Mouse (Mus musculus): ENCODE data around the gene Uvrag.

DNA sequence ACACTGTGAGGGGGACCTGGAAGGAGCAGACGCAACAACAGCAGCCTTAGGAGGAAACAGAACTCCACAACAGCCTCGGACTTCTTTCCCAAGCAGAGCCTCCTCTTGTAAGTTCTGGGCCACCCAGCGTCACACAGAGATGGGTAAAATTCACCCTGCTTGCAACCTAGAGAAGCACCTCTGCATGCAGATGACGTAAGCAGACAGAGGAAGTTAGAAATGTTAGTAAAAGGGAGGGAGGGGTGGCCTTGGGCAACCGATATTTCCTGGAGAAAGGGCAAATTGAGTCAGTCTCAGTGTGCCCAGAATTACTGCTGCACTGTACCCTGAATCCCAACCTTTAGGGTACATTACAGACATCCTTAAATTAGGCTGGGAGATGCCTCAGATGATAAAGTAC is 48.9 kb upstream of the Uvrag start:
- no peak for TF ChIP-seq POLR2A (IDR thresholded peaks at IDR 0.05; ENCODE audit: borderline replicate concordance, extremely low read depth, insufficient read depth, insufficient read length, poor library complexity, severe bottlenecking)
- TF ChIP-seq CTCF (IDR thresholded peaks at IDR 0.05; ENCODE audit: borderline replicate concordance, extremely low read depth, insufficient read depth, insufficient read length): no peak

All from brain, embryonic 14.5 days (tissue).